Mouse (Mus musculus) left cerebral cortex, adult 2 months (tissue): Measurements from ENCODE around the gene Tom1l2. TPM values are rescaled to one million over a fixed set of nuclear protein-coding genes. Genes with fewer than 3 reads are reported as not detected.

ENCODE experiments used
- DNase-seq, 2 experiments: peaks; one replicate each; pipeline ENCODE4 v3.0.0; 2021 to 2022; ENCODE audit warnings: low spot score in 2 of 2, mixed read lengths in 1 of 2; ENCODE audit errors: extremely low spot score in 1 of 2
- H3K27ac ChIP-seq: fragments of 200-600 bp; 2 replicates; pipeline ENCODE4 v1.8.1; 2022
- H3K4me3 ChIP-seq: fragments of 200-600 bp; 2 replicates; pipeline ENCODE4 v1.8.1; 2022
- CTCF ChIP-seq: fragments of 200-600 bp; IDR thresholded peaks from 2 replicates; pipeline ENCODE4 v1.8.1; 2022; ENCODE audit warnings: antibody characterized with exemption, mild to moderate bottlenecking, moderate library complexity
- intact Hi-C: fragments of 180-260 bp; cut with DNase I; formaldehyde crosslinking; loops from one replicate; pipeline ENCODE4 v1.15.1; 2025
- long read RNA-seq, 2 experiments: library from polyadenylated mRNA; stranded (forward); transcript quantifications; one replicate each; pipeline ENCODE4 v2.0.0; 2021; ENCODE audit warnings: borderline mapping rate in 2 of 2
- total RNA-seq, 2 experiments: library from RNA; stranded (reverse); gene quantifications; 2 replicates each; pipeline ENCODE4 v1.2.3; 2021

Gene Tom1l2
- total RNA-seq: 100 to 1,000 TPM; 216 to 221 TPM
- long read RNA-seq, experiment 1, full-length matches to known transcripts: 385 of 548 reads
- long read RNA-seq, experiment 1, partial matches to known transcripts: 27 of 548 reads
- long read RNA-seq, experiment 1, other reads (novel, unspliced or antisense): 136 of 548 reads
- long read RNA-seq, experiment 2, full-length matches to known transcripts: 242 of 385 reads
- long read RNA-seq, experiment 2, partial matches to known transcripts: 23 of 385 reads
- long read RNA-seq, experiment 2, other reads (novel, unspliced or antisense): 120 of 385 reads

- DNase-seq: peak; percentile 97 to 100
- peak within 1 kb of the TSS; percentile 83 for H3K4me3 ChIP-seq
- H3K27ac ChIP-seq: peak within 1 kb of the TSS; percentile 98
- TF ChIP-seq CTCF: no peak
- intact Hi-C loops: loop anchor here (2.0 to 5.0 kb wide), 4 partner anchors 35 to 185 kb away; partner anchors contain the start of gene Alkbh5
These were observed at the start of gene Tom1l2, which contains the start of gene Drc3 for GRCm38 (mm10) chr11:60352559-60353411. Tom1l2 (minus strand) TSS chr11:60352905. Drc3 (plus strand) TSS chr11:60353329.

- intact Hi-C loops: loop anchor here (1.0 kb wide), 1 partner anchor 12 kb away; no protein-coding TSS in a partner anchor
- DNase-seq: peak in 1 of 2 experiments; percentile 61
- Histone ChIP-seq H3K4me3 (no peak overlapping the region), H3K27ac (peak overlapping the region; percentile 73)
- TF ChIP-seq CTCF: no peak
These were observed 44.5 kb upstream of the Tom1l2 start for GRCm38 (mm10) chr11:60397172-60397571.

- no peak overlapping the region for H3K4me3 ChIP-seq
- no peak for TF ChIP-seq CTCF
- peak overlapping the region; percentile 73 for H3K27ac ChIP-seq
- intact Hi-C loops: no loop called here
- peak in 1 of 2 experiments; percentile 29 for DNase-seq
These were observed 43.8 kb upstream of the Tom1l2 start for GRCm38 (mm10) chr11:60396546-60396945.

GRCm38 (mm10) chr11:60391346-60391745 is 38.6 kb upstream of the Tom1l2 start:
- Histone ChIP-seq H3K4me3 (no peak overlapping the region), H3K27ac (no peak overlapping the region)
- no peak for DNase-seq
- TF ChIP-seq CTCF: no peak
- intact Hi-C loops: no loop called here

- no peak for TF ChIP-seq CTCF
- no peak for DNase-seq
- intact Hi-C loops: no loop called here
- Histone ChIP-seq H3K4me3 (no peak overlapping the region), H3K27ac (no peak overlapping the region)
These were observed 35.2 kb upstream of the Tom1l2 start for GRCm38 (mm10) chr11:60387944-60388343.

- TF ChIP-seq CTCF: no peak
- Histone ChIP-seq H3K27ac (no peak overlapping the region), H3K4me3 (no peak overlapping the region)
- no peak for DNase-seq
- intact Hi-C loops: loop anchor here (1.0 kb wide), 1 partner anchor 11 kb away; no protein-coding TSS in a partner anchor
These were observed 33.2 kb upstream of the Tom1l2 start for GRCm38 (mm10) chr11:60385946-60386345.

GRCm38 (mm10) chr11:60384762-60385421 is 32.2 kb upstream of the Tom1l2 start:
- DNase-seq: peak; percentile 57 to 70
- TF ChIP-seq CTCF: no peak
- peak overlapping the region; percentile 24; the same call in 1 of the 2 replicates for H3K4me3 ChIP-seq
- peak overlapping the region; percentile 79 for H3K27ac ChIP-seq
- intact Hi-C loops: loop anchor here (1.0 kb wide), 1 partner anchor 12 kb away; no protein-coding TSS in a partner anchor

GRCm38 (mm10) chr11:60383518-60383917 is 30.8 kb upstream of the Tom1l2 start:
- intact Hi-C loops: no loop called here
- TF ChIP-seq CTCF: no peak; the same call in 1 of the 2 replicates
- no peak overlapping the region for H3K4me3 ChIP-seq
- no peak overlapping the region; the same call in 1 of the 2 replicates for H3K27ac ChIP-seq
- no peak for DNase-seq

GRCm38 (mm10) chr11:60374481-60374880 is 21.8 kb upstream of the Tom1l2 start:
- no peak for TF ChIP-seq CTCF
- intact Hi-C loops: no loop called here

GRCm38 (mm10) chr11:60370431-60370830 is 17.7 kb upstream of the Tom1l2 start:
- TF ChIP-seq CTCF: no peak
- no peak overlapping the region for H3K4me3 ChIP-seq
- H3K27ac ChIP-seq: no peak overlapping the region
- DNase-seq: no peak
- intact Hi-C loops: no loop called here

More at GRCm38 (mm10) chr11:60374481-60374880, 21.8 kb upstream of the Tom1l2 start:
- no peak for DNase-seq
- no peak overlapping the region for H3K4me3 ChIP-seq
- no peak overlapping the region for H3K27ac ChIP-seq

GRCm38 (mm10) chr11:60369448-60369847 is 16.7 kb upstream of the Tom1l2 start:
- Histone ChIP-seq H3K4me3 (no peak overlapping the region), H3K27ac (no peak overlapping the region)
- no peak for DNase-seq
- TF ChIP-seq CTCF: no peak
- intact Hi-C loops: no loop called here

GRCm38 (mm10) chr11:60368909-60369308 is 16.2 kb upstream of the Tom1l2 start:
- intact Hi-C loops: no loop called here
- DNase-seq: no peak
- H3K27ac ChIP-seq: no peak overlapping the region
- TF ChIP-seq CTCF: no peak
- no peak overlapping the region for H3K4me3 ChIP-seq
